Mouse (Mus musculus) right cerebral cortex, postnatal 4 days (tissue): ENCODE results near the gene Rtl10.

Source experiments
- DNase-seq: peaks from one replicate; pipeline ENCODE4 v3.0.0-alpha.2; 2022

Gene Rtl10

GRCm38 (mm10) chr16:18498558-18498990 is at the start of gene Rtl10, which contains the start of gene Gnb1l:
TSS of gene Rtl10 (plus strand) at chr16:18498901.
TSS of gene Gnb1l (plus strand) at chr16:18498713.
- DNase-seq: peak; percentile 98

- DNase-seq: no peak
These were observed 49.7 kb upstream of the Rtl10 start for GRCm38 (mm10) chr16:18449005-18449404.

DNA sequence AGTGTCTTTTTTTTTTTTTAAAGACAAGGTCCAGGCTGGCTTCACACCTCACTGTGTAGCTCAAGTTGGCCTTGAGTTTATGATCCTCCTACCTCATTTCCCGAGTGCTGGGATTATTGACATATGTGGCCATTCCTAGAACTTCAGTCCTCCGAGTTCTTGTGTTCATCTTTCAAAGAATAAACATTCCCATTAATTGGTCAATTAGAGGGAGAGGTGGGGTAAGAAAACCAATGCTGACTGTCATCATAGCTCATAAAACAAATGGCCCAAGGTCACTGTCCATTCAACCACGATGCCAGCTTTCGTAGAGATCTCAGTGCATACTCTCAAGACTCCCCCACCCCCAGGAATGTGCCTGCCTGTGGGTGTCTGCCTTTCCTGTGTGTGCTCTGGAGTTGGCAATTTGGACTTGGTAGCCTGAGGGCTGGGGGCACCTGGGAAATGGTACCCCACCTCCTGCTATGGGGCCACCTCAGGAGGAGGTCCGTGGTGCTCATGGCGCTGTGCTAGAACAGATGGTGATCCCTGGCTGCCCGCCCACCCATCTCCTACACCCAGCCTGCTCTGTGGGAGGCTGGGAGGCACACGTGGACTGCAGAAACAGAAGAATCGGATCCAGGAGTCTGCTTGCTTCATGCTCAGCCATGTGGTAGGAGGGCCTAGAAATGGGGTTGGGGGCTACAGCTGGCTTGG is 47.1 kb upstream of the Rtl10 start:
- DNase-seq: peak; percentile 23

- DNase-seq: no peak
These were observed 46.3 kb upstream of the Rtl10 start for GRCm38 (mm10) chr16:18452361-18452862.

- DNase-seq: no peak
These were observed 44.9 kb upstream of the Rtl10 start for GRCm38 (mm10) chr16:18453846-18454245.

- DNase-seq: no peak
These were observed 43.3 kb upstream of the Rtl10 start for GRCm38 (mm10) chr16:18455407-18455806.

GRCm38 (mm10) chr16:18458661-18459060 is 40.0 kb upstream of the Rtl10 start:
- no peak for DNase-seq

DNA sequence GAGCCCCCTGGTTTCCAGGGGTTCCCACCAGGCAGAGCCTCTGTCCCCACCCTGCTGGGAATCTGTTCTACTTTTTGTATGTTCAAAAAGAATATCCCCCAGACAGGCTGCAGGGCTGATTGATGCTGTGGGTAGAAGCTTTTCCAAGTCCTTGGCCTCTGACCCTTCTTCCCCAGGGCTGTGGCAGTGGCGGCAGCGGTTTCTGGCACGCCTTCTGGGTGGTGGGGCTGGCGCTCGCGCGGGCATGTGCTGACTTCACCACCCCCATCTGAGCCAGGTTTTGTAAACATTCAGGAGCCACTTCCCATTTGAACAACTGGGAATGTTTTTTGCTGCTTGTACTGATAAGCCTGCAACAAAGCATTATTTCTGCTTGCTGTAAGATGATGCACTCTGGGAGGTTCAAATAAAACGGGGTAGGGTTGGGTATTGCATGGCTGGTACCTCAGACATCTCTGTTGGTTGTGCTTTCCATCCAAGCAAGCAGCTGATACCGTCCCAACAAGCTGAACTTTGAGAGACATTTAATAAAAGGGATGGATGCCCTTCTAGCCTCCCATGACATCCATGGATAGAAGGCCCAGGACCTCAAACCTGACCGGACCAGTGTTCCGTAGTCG is 39.3 kb upstream of the Rtl10 start:
- DNase-seq: no peak

DNA sequence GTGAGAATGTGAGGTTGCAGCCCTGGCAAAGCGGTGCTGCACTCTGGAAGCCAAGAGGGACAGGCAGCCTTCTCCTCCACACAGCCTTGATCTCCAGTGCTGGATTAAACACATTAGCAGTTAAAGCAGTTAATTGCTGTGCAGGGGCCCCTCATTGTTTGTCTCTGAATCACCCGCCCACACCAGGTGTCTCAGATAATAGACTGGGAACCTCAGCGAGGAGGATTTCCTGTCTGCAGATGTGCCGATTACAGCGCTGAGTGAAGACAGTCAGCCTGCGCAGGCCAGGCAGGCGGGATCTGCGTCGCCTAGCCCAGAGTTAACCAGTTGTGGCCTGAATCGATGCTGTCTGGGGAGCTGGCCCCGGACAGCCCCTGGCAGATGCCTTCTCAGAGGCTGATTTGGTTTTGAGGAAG is 38.7 kb upstream of the Rtl10 start:
- no peak for DNase-seq

- no peak for DNase-seq
These were observed 37.9 kb upstream of the Rtl10 start for GRCm38 (mm10) chr16:18460826-18461225.

DNA sequence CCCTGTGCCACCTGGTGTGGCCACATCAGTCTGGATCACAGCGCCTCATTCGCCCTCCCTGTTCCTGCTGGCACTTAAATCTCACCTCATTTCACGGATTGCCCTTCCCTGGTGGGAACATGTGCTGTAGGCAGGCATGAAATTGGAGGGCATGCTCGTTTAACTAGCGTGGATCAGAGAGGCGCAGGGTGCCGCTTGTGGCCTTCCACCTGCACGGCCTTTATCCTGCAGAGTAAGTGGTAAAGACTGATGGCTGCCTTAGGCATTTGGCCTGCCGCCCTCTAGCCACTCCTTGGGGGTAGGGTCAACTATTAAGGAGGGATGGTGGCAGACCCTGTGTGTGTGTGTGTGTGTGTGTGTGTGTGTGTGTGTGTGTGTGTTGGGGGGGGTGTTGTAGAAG is 36.7 kb upstream of the Rtl10 start:
- no peak for DNase-seq

DNA sequence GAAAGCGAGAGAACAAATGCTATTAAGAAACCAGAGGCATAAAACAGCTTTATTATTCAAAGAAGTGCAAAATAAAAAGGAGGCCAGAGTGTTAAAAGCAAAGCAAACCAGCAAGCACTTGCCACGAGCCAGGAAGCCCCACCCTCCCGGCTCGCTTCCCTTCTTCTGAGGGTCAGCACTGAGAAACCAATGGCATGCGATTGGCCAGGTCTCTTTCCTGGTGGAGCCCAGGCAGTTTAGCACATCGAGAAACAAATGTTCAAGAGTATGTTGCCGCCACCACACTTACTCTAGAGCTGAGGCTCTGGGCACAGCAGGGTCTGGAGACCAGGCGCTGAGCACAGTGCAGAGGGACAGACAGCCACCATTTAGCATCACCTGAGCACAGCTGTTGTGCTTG is 36.1 kb upstream of the Rtl10 start:
- no peak for DNase-seq

GRCm38 (mm10) chr16:18464271-18464670 is 34.4 kb upstream of the Rtl10 start:
- DNase-seq: no peak

DNA sequence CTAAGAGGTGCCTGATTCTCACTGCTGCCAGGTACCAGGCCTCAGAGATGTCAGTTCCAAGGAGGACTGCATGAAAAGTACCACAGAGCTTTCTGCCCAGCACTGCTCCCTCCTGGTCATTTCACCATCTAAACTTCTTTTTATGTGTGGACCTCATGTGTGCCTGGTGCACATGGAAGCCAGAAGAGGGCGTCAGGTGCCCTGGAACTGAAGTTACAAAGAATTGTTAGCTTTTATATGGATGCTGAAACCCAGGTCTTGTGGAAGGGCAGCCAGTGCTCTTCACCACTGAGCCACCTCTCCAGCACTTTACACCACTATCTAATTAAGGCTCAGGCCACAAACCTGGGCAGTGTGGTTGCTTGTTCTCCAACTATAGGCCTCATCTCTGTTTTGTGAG is 27.9 kb upstream of the Rtl10 start:
- no peak for DNase-seq

- no peak for DNase-seq
These were observed 27.2 kb upstream of the Rtl10 start for GRCm38 (mm10) chr16:18471381-18471955.

GRCm38 (mm10) chr16:18471976-18472375 is 26.7 kb upstream of the Rtl10 start:
- DNase-seq: no peak

GRCm38 (mm10) chr16:18472416-18472815 is 26.3 kb upstream of the Rtl10 start:
- DNase-seq: no peak

DNA sequence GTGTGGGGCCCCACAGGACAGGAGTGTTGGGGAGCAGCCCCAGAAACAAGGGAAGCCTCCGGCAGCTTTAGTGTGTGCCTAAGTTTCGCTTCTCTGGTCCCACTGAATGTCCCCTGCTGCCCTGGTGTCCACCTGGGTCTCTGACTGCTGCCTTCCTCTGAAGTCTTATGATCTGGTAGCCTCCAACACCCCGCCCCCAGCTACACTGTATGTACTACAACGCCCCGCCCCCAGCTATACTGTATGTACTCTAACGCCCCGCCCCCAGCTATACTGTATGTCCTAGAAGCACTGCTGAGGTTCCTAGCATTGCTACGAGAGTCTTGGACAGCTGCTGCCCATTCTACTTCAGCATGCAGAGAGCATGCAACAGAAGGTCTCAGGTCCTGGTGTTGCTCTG is 25.7 kb upstream of the Rtl10 start:
- DNase-seq: no peak

DNA sequence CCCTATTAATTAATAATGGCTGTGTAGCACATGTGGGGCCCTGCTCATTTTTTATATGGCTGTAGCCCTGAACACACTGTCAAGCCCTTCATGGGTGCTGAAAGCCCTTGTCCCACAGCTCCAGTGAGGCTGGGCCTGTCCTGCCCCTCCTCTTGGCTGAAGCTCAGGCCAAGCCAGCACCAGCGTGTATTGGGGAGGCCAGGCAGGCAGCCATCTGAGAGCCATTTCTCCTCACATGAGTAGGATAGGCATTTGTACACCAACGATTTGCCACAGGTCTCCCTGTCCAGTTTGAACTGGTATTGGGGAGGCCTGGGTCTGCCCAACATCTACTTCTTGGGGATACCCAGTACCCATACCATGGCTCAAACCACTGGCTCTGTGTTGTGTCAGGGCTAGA is 24.7 kb upstream of the Rtl10 start:
- no peak for DNase-seq

DNA sequence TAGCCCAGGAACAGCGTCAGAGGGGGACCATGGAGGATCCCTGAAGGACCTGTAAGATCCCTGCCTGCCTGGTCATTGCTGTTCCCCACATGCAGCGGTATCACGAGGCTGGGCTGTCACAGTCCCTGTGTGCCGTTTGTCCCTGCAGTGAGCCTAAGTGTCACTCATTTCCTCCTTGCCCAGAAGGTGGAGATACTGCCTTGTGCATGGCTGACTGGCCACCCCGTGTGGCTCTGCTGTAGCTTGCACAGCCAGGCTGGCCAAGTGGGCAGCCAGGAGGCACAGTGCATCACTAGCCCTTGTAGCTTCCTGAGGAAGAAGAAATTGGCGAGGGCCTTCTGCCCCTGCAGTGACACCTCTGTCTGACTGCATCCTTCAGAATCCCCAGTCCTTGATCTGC is 20.7 kb upstream of the Rtl10 start:
- no peak for DNase-seq

- DNase-seq: no peak
These were observed 19.0 kb upstream of the Rtl10 start for GRCm38 (mm10) chr16:18479667-18480066.

DNA sequence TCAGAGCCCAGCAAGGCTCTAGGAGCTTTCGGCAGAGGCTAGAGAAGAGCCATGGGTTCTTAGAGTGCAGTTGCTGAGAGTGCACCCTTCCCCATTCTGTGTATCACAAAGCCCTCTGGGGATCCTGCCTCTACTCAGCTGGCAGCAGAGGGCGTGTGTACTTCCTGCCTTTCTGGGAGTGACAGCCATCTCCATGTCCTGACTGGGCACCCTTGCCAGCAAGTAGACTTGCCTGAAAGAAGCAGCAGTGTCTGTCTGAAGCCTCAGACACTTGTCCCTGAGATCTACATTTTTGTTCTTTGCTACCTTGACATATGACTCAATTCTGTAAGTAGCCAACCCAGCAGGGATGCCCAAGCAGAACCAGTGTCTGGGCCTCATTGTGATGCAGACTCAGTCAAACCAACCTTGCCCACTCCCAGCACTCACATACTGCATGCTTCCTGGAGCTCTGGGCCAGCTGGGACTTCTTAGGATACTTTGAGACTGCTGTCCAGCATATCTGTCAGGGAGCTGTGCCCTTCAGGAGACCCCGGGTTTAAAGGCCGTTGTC is 17.7 kb upstream of the Rtl10 start:
- DNase-seq: no peak

DNA sequence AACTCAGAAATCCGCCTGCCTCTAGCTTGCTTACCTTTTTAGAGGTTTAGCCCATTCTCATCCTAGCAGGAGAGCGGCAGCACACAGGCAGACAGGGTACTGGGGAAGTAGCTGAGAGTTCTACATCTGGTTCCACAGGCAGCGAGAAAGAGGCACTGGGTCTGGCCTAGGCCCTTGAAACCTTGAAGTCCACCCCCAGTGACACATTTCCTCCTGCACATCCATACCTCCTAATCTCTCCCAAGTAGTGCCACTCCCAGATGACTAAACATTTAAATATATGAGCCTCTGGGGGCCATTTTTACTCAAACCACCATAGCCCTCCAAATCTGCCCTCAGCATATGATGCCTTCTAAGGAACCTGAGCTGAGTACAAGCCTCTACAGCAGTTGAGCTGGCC is 16.3 kb upstream of the Rtl10 start:
- DNase-seq: no peak

- DNase-seq: no peak
These were observed 14.9 kb upstream of the Rtl10 start for GRCm38 (mm10) chr16:18483839-18484238.
